Mouse (Mus musculus) spleen, adult 2 months (tissue): ENCODE data around the gene Rassf7.

Source experiments
- CTCF ChIP-seq: fragments of 200-500 bp; IDR thresholded peaks from 2 replicates; pipeline ENCODE4 v1.5.1; 2011; ENCODE audit warnings: mild to moderate bottlenecking, inconsistent platforms; ENCODE audit not compliant: insufficient read depth, insufficient read length, insufficient replicate concordance; ENCODE audit errors: extremely low read depth
- POLR2A ChIP-seq: fragments of 200-500 bp; IDR thresholded peaks from 2 replicates; pipeline ENCODE4 v1.6.1; 2011; ENCODE audit warnings: low read depth, low read length, inconsistent platforms

DNA sequence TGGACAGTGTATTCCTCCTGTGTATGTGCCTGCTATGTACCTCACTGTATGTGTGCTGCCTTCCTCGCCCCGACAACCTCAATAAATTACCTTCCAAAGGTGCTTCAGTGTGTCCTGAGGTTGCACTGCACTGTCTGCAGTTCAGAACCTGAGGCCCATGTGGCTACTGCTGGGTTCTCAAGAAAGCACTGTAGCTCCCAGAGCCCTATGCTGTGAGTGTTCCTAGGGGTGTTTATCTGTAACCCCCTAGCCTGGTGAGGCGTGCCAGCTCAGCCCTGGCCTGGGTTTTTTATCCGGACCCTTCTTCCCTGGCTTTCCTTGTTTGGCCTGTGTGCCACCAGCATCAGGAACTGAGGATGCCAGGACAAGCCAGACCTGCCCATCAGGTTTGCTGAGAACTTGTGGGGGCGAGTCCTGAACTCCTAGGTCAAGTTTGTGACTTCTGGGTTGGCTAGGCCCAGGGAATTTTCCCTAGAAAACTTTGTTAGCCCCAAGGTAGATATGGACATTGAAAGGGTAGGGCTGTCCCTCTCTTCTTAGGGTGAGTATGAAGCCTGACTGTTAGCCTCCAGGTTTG is 3.0 kb downstream of the Rassf7 start:
- TF ChIP-seq CTCF, result no peak
- TF ChIP-seq POLR2A, result no peak
